Mouse (Mus musculus) intestine, embryonic 14.5 days (tissue): Measurements from ENCODE around the gene Cgn. TPM values are rescaled to one million over a fixed set of nuclear protein-coding genes. Genes with fewer than 3 reads are reported as not detected.

Source experiments
- ATAC-seq: fragments of 200-750 bp; cut with Nextera tagmentation; replicated peaks from 2 replicates; pipeline ENCODE4 v1.8.0; 2017; ENCODE audit warnings: low read depth, moderate number of reproducible peaks, moderate TSS enrichment, moderate library complexity; ENCODE audit not compliant: low FRiP score, low TSS enrichment
- DNase-seq: peaks from one replicate; pipeline ENCODE4 v3.0.0-alpha.2; 2018; ENCODE audit warnings: low spot score
- H3K27ac ChIP-seq: fragments of 300-500 bp; sonication (generic); 2 replicates; pipeline ENCODE4 v1.5.1; 2014; ENCODE audit warnings: low read depth, mild to moderate bottlenecking, control low read depth
- H3K27me3 ChIP-seq: fragments of 300-500 bp; sonication (generic); replicated peaks from 2 replicates; pipeline ENCODE4 v1.6.1; 2014; ENCODE audit warnings: low read length, control low read depth; ENCODE audit not compliant: control insufficient read depth, insufficient read depth
- H3K36me3 ChIP-seq: fragments of 300-500 bp; sonication (generic); 2 replicates; pipeline ENCODE4 v1.6.1; 2014; ENCODE audit warnings: low read length, control low read depth; ENCODE audit not compliant: control insufficient read depth, insufficient read depth
- H3K4me1 ChIP-seq: fragments of 300-500 bp; sonication (generic); replicated peaks from 2 replicates; pipeline ENCODE4 v1.6.1; 2014; ENCODE audit warnings: low read length, control low read depth, mixed read lengths; ENCODE audit not compliant: control insufficient read depth, insufficient read depth
- H3K4me2 ChIP-seq: fragments of 300-500 bp; sonication (generic); 2 replicates; pipeline ENCODE4 v1.6.1; 2014; ENCODE audit warnings: low read length
- H3K4me3 ChIP-seq: fragments of 300-500 bp; sonication (generic); 2 replicates; pipeline ENCODE4 v1.5.1; 2014; ENCODE audit warnings: low read depth, low read length, control low read depth, mixed read lengths
- H3K9ac ChIP-seq: fragments of 300-500 bp; sonication (generic); 2 replicates; pipeline ENCODE4 v1.6.1; 2014; ENCODE audit warnings: mild to moderate bottlenecking, low read length
- H3K9me3 ChIP-seq: fragments of 300-500 bp; sonication (generic); 2 replicates; pipeline ENCODE4 v1.6.1; 2016; ENCODE audit warnings: low read length, control low read depth; ENCODE audit not compliant: control insufficient read depth
- WGBS: fragments of 180-500 bp; shearing (Covaris S2); extraction: QIAGEN DNeasy Blood & Tissue Kit; methylation state at CpG from one replicate; pipeline ENCODE4 v1.1.7; 2014; 5-methylcytosine and 5-hydroxymethylcytosine counted together
- polyA plus RNA-seq: library from polyadenylated mRNA; unstranded; fragments of >200 nt; fragmentation: Nextera tagmentation; extraction: Ambion mirVana; gene quantifications from 2 replicates; pipeline ENCODE4 v1.2.1, GENCODE M21; 2014

The Cgn gene
- 38.9 and 41.9 TPM in 2 replicates for polyA plus RNA-seq

GRCm38 (mm10) chr3:94786367-94786835 is at the start of gene Cgn:
Gene Cgn (minus strand): TSS chr3:94786492.
- WGBS: under 1% methylated on average over 33 of the region's 35 CpGs
- ATAC-seq (peak; percentile 84), DNase-seq (peak; percentile 98)
- Histone ChIP-seq H3K4me1 (peaks cover 5% of the 10 kb centered on the region), H3K36me3 (no peaks in the 10 kb centered on the region), H3K27ac (peak within 1 kb of the TSS; percentile 73), H3K9ac (peak within 1 kb of the TSS; percentile 43), H3K4me2 (peak within 1 kb of the TSS; percentile 85), H3K27me3 (no peaks in the 10 kb centered on the region), H3K9me3 (no peaks in the 10 kb centered on the region), H3K4me3 (peak within 1 kb of the TSS; percentile 45)

DNA sequence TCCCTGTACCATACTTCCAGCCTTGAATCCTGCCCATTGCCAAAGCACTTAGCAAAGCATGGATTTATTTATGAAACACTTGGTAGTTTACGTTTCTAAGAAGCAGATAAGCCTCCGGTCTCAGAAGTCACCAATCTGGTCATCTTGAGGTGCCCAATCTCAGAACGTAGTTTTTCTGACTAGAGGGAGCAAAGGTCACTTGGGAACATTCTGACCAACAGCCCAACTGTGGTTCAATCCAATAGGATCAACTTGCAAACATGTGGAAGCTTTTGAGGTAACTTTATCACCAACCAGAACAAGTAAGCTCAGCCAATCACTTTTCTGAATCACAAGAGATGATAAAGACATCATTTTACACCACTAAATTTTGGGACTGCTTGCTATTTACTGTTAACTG is 49.1 kb upstream of the Cgn start:
- Histone ChIP-seq H3K27me3 (no peaks in the 10 kb centered on the region), H3K4me1 (peaks cover 7% of the 10 kb centered on the region), H3K27ac (no peak overlapping the region), H3K4me2 (no peak overlapping the region), H3K36me3 (no peaks in the 10 kb centered on the region), H3K4me3 (no peak overlapping the region), H3K9ac (no peak overlapping the region), H3K9me3 (no peaks in the 10 kb centered on the region)
- WGBS: 42% methylated on average over 3 of the region's 3 CpGs
- ATAC-seq (no peak), DNase-seq (no peak)

DNA sequence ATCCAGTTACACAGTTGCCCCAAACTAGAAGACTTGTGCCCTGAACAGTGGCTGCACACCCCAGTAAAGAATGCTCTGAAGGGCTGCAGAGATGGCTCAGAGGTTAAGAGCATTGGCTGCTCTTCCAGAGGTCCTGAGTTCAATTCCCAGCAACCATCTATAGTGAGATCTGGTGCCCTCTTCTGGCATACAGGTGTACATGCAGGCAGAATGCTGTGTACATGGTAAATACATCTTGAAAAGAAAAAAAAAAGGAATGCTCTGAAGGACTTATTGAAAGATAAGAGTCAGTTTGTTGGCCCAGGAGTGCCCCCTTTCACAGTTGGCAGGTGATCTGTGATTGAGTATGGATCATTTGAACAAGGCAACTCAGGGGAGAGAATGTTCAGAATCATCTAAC is 47.1 kb upstream of the Cgn start:
- no peak overlapping the region for H3K9ac ChIP-seq
- DNase-seq (no peak), ATAC-seq (no peak)
- H3K4me3 ChIP-seq: no peak overlapping the region
- H3K27ac ChIP-seq: no peak overlapping the region
- no peaks in the 10 kb centered on the region for H3K27me3 ChIP-seq
- no peak overlapping the region for H3K4me2 ChIP-seq
- no peaks in the 10 kb centered on the region; the same call in 1 of the 2 replicates for H3K4me1 ChIP-seq
- H3K9me3 ChIP-seq: no peaks in the 10 kb centered on the region
- H3K36me3 ChIP-seq: no peaks in the 10 kb centered on the region

DNA sequence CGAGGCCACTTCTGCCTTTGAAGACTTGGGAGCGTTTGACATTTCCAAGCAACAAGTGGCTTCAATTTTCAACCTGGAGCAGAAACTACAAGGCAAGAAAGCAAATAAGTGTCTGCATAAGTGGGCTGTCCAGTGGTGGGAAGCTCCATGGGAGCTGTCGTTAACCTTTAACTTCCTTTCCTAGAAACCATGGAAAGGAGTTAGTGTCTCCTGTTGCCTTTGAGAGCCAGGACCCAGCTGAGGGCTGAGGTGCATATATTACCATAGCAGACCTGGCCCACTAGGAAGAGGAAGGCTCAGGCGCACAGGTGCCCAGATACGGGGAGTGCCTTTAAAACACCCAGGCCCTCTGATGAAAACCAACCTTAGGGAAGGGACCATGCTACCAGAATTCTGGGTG is 46.4 kb upstream of the Cgn start:
- Histone ChIP-seq H3K27ac (no peak overlapping the region), H3K36me3 (no peaks in the 10 kb centered on the region), H3K27me3 (no peaks in the 10 kb centered on the region), H3K4me2 (no peak overlapping the region), H3K9me3 (no peaks in the 10 kb centered on the region), H3K4me1 (no peaks in the 10 kb centered on the region; the same call in 1 of the 2 replicates), H3K9ac (no peak overlapping the region), H3K4me3 (no peak overlapping the region)
- WGBS: 70% methylated on average over 5 of the region's 5 CpGs
- DNase-seq: no peak
- ATAC-seq: no peak

- no peaks in the 10 kb centered on the region; the same call in 1 of the 2 replicates for H3K4me1 ChIP-seq
- no peak for DNase-seq
- WGBS: 17% methylated on average over 9 of the region's 9 CpGs
- no peak overlapping the region; the same call in 1 of the 2 replicates for H3K4me3 ChIP-seq
- H3K9ac ChIP-seq: no peak overlapping the region
- peak overlapping the region; percentile 11; the same call in 1 of the 2 replicates for H3K4me2 ChIP-seq
- H3K27me3 ChIP-seq: no peaks in the 10 kb centered on the region
- H3K9me3 ChIP-seq: no peaks in the 10 kb centered on the region
- no peaks in the 10 kb centered on the region for H3K36me3 ChIP-seq
- H3K27ac ChIP-seq: no peak overlapping the region
- no peak for ATAC-seq
These were observed 45.8 kb upstream of the Cgn start for GRCm38 (mm10) chr3:94832100-94832499.

DNA sequence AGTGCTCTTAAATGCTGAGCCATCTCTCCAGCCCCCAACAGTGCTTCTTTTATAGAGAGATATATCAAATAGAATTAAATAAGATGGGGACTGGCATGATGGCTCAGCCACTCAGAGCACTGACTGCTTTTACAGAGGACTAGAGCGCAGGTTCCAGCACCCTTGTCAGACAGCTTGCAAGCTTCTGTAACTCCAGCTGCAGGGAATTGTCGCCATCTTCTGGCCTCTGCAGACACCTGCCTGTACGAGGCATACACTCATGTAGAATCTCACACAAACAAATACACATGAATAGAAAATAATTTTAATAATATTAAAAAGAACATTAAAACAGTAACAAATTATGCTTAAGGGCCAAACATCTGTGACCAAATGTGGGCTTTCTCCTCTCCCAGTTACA is 37.8 kb upstream of the Cgn start:
- no peak for ATAC-seq
- no peaks in the 10 kb centered on the region for H3K27me3 ChIP-seq

DNA sequence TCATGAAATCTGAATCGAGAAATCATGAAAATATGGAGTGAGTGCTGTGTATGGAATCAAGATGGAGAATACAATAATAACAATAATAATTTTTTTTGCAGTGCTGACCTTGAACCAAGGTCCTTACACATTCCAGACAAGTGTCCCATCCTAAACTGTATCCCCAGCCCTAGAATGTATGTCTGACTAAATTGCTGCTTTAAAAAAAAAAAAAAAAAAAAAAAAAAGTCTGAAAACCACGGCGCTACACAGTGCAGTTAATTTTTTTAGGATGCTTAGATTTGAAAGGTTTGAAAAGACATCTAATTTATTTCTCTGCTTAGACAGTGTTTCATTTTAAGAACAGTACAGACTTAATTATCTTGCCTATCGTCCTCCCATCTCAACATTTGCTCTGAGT is 35.8 kb upstream of the Cgn start:
- peak overlapping the region; percentile 66 for H3K4me2 ChIP-seq

More for the DNA sequence above, 37.8 kb upstream of the Cgn start:
- no peaks in the 10 kb centered on the region for H3K36me3 ChIP-seq
- DNase-seq: no peak
- 78% methylated on average over 3 of the region's 3 CpGs for WGBS
- no peaks in the 10 kb centered on the region for H3K9me3 ChIP-seq
- 0 out of 2 replicates have a peak, but pooled peaks cover 4% of the 10 kb centered on the region for H3K4me1 ChIP-seq
- H3K4me3 ChIP-seq: no peak overlapping the region
- H3K27ac ChIP-seq: no peak overlapping the region
- H3K9ac ChIP-seq: no peak overlapping the region
- H3K4me2 ChIP-seq: no peak overlapping the region

GRCm38 (mm10) chr3:94821008-94821638 is 34.8 kb upstream of the Cgn start:
- H3K27me3 ChIP-seq: no peaks in the 10 kb centered on the region
- H3K4me2 ChIP-seq: peak overlapping the region; percentile 66
- peak overlapping the region; percentile 66 for H3K4me3 ChIP-seq
- H3K4me1 ChIP-seq: 0 out of 2 replicates have a peak, but pooled peaks cover 4% of the 10 kb centered on the region
- ATAC-seq: peak; percentile 54
- H3K9ac ChIP-seq: peak overlapping the region; percentile 92
- H3K36me3 ChIP-seq: no peaks in the 10 kb centered on the region
- H3K9me3 ChIP-seq: no peaks in the 10 kb centered on the region
- WGBS: 2% methylated on average over 31 of the region's 31 CpGs
- DNase-seq: peak; percentile 83
- peak overlapping the region; percentile 87 for H3K27ac ChIP-seq

More for the DNA sequence above, 35.8 kb upstream of the Cgn start:
- no peaks in the 10 kb centered on the region for H3K36me3 ChIP-seq
- ATAC-seq: no peak
- H3K9ac ChIP-seq: no peak overlapping the region
- H3K4me3 ChIP-seq: no peak overlapping the region; the same call in 1 of the 2 replicates
- H3K27me3 ChIP-seq: no peaks in the 10 kb centered on the region
- H3K4me1 ChIP-seq: 0 out of 2 replicates have a peak, but pooled peaks cover 4% of the 10 kb centered on the region
- WGBS: 81% methylated on average over 4 of the region's 4 CpGs
- no peaks in the 10 kb centered on the region for H3K9me3 ChIP-seq
- H3K27ac ChIP-seq: peak overlapping the region; percentile 87; the same call in 1 of the 2 replicates
- DNase-seq: no peak
